In genomic region chr7:16099901-16100300, GRCm38 (mm10) we compare ENCODE assay signal across 10 mouse cellular contexts. TPM values are rescaled to one million over a fixed set of nuclear protein-coding genes. Genes with fewer than 3 reads are reported as not detected.
DNase-seq lines count a peak whose midpoint lies in the region; ATAC-seq and TF ChIP-seq lines count a peak whose summit lies in the region.
"Had no signal": no experiment of that assay in that cellular context is flagged by ENCODE, and none has a peak within 500 bp of the region (broad histone marks: within the 10 kb centered on the region; RNA-seq: fewer than 3 reads in every experiment).

No protein-coding gene starts in this region.

- TF ChIP-seq EP300 in heart, adult 2 months (IDR thresholded peaks at IDR 0.05; ENCODE audit: insufficient read depth, low read depth, low read length) = no peak
- TF ChIP-seq EP300 in liver, postnatal 0 days (IDR thresholded peaks at IDR 0.05; ENCODE audit: low read depth) = no peak

- peaks cover 4% of the 10 kb centered on the region; the same call in 1 of the 2 replicates for H3K36me3 ChIP-seq in heart, embryonic 11.5 days (ENCODE audit: control insufficient read depth, insufficient read depth, low read length)
- H3K36me3 ChIP-seq in heart, adult 2 months (ENCODE audit: control insufficient read depth, insufficient read depth, low read length) = no peaks in the 10 kb centered on the region
- H3K36me3 ChIP-seq in G1E (replicated peaks) = peaks cover 48% of the 10 kb centered on the region
- H3K36me3 ChIP-seq in forebrain, postnatal 0 days (ENCODE audit: insufficient read depth) = peaks cover 19% of the 10 kb centered on the region; the same call in 1 of the 2 replicates
- H3K36me3 ChIP-seq in liver, postnatal 0 days (replicated peaks; ENCODE audit: insufficient read depth, low read length) = peaks cover 33% of the 10 kb centered on the region

- TF ChIP-seq CTCF in heart, adult 2 months (IDR thresholded peaks at IDR 0.05) = no peak
- TF ChIP-seq CTCF in G1E (IDR thresholded peaks at IDR 0.05; ENCODE audit: low read depth, low read length) = no peak
- TF ChIP-seq CTCF in forebrain, postnatal 0 days (IDR thresholded peaks at IDR 0.05; ENCODE audit: low read depth) = no peak
- no peak for TF ChIP-seq CTCF in liver, postnatal 0 days (IDR thresholded peaks at IDR 0.05; ENCODE audit: low read depth)

- no peaks in the 10 kb centered on the region for H3K27me3 ChIP-seq in heart, embryonic 11.5 days (ENCODE audit: control insufficient read depth, insufficient read depth, low read length)
- H3K27me3 ChIP-seq in heart, adult 2 months (ENCODE audit: control insufficient read depth, insufficient read depth, low read length) = no peaks in the 10 kb centered on the region
- H3K27me3 ChIP-seq in G1E (ENCODE audit: insufficient read depth, low read length) = peaks cover 11% of the 10 kb centered on the region
- H3K27me3 ChIP-seq in forebrain, postnatal 0 days (ENCODE audit: insufficient read depth, low read length) = no peaks in the 10 kb centered on the region
- no peaks in the 10 kb centered on the region for H3K27me3 ChIP-seq in liver, postnatal 0 days (ENCODE audit: insufficient read depth, low read length)

- no peak for DNase-seq in heart, adult 2 months
- no peak for DNase-seq in G1E (ENCODE audit: low spot score)
- no peak for DNase-seq in forebrain, postnatal 0 days
- DNase-seq in liver, postnatal 0 days = peak; percentile 49
- DNase-seq in ovary, postnatal 36 days (ENCODE audit: low spot score) = no peak
- no peak for DNase-seq in adrenal gland, postnatal 25 days
- no peak for DNase-seq in lung, postnatal 10 days
- DNase-seq: cerebellum, adult 11-12 months had no signal

- peak overlapping the region; percentile 97 for H3K9ac ChIP-seq in heart, embryonic 11.5 days (ENCODE audit: low read depth, low read length)
- no peak overlapping the region for H3K9ac ChIP-seq in heart, adult 2 months (ENCODE audit: low read depth, low read length)
- H3K9ac ChIP-seq in forebrain, postnatal 0 days = 0 out of 2 replicates have a peak overlapping the region, but pooled peaks have one; percentile 87
- H3K9ac ChIP-seq in liver, postnatal 0 days (replicated peaks) = peak overlapping the region; percentile 97

- H3K27ac ChIP-seq in heart, embryonic 11.5 days (ENCODE audit: low read depth, low read length) = peak overlapping the region; percentile 87
- H3K27ac ChIP-seq in heart, adult 2 months = no peak overlapping the region
- no peak overlapping the region for H3K27ac ChIP-seq in forebrain, postnatal 0 days (ENCODE audit: low read depth, low read length)
- peak overlapping the region; percentile 98; the same call in 1 of the 2 replicates for H3K27ac ChIP-seq in liver, postnatal 0 days (ENCODE audit: low read depth)

- H3K4me3 ChIP-seq in heart, embryonic 11.5 days (ENCODE audit: low read depth, low read length) = peak overlapping the region; percentile 93
- no peak overlapping the region for H3K4me3 ChIP-seq in heart, adult 2 months
- H3K4me3 ChIP-seq in G1E (ENCODE audit: low read depth, low read length) = peak overlapping the region; percentile 87; the same call in 1 of the 2 replicates
- H3K4me3 ChIP-seq in forebrain, postnatal 0 days (ENCODE audit: low read depth, low read length) = 0 out of 2 replicates have a peak overlapping the region, but pooled peaks have one; percentile 76
- peak overlapping the region; percentile 90 for H3K4me3 ChIP-seq in liver, postnatal 0 days (ENCODE audit: low read depth, low read length)

- peaks cover 15% of the 10 kb centered on the region for H3K4me1 ChIP-seq in heart, embryonic 11.5 days (ENCODE audit: control insufficient read depth, insufficient read depth, low read length)
- peaks cover 13% of the 10 kb centered on the region for H3K4me1 ChIP-seq in heart, adult 2 months (ENCODE audit: control insufficient read depth, insufficient read depth, low read length)
- peaks cover 55% of the 10 kb centered on the region for H3K4me1 ChIP-seq in G1E (ENCODE audit: insufficient read depth, low read depth, low read length)
- peaks cover 14% of the 10 kb centered on the region for H3K4me1 ChIP-seq in forebrain, postnatal 0 days (ENCODE audit: insufficient read depth)
- peaks cover 26% of the 10 kb centered on the region for H3K4me1 ChIP-seq in liver, postnatal 0 days (ENCODE audit: insufficient read depth)

- H3K79me2 ChIP-seq in heart, adult 2 months (replicated peaks; ENCODE audit: control insufficient read depth, insufficient read depth, low read length) = peaks cover 8% of the 10 kb centered on the region

- no peak for ATAC-seq in heart, embryonic 11.5 days (replicated peaks; ENCODE audit: insufficient number of reproducible peaks, low FRiP score, low TSS enrichment)
- no peak for ATAC-seq in G1E (ENCODE audit: extremely low read depth, insufficient number of reproducible peaks, low FRiP score, poor library complexity, severe bottlenecking)
- no peak for ATAC-seq in forebrain, postnatal 0 days
- ATAC-seq in liver, postnatal 0 days = no peak

- 81% methylated on average over 4 of the region's 4 CpGs for WGBS in heart, embryonic 11.5 days (ENCODE audit: insufficient replicate concordance)
- 63% methylated on average over 4 of the region's 4 CpGs for WGBS in heart, adult 2 months
- 86% methylated on average over 4 of the region's 4 CpGs for WGBS in forebrain, postnatal 0 days
- 53% methylated on average over 4 of the region's 4 CpGs for WGBS in liver, postnatal 0 days (ENCODE audit: insufficient replicate concordance)

- intact Hi-C loops in heart, adult 2 months (cut with DNase I) = loop anchor here (2.0 to 5.0 kb wide), 3 partner anchors 47 to 178 kb away; partner anchors contain the start of gene Selenow

- no peaks in the 10 kb centered on the region for H3K9me3 ChIP-seq in heart, embryonic 11.5 days (replicated peaks; ENCODE audit: control insufficient read depth, low read length)
- no peaks in the 10 kb centered on the region for H3K9me3 ChIP-seq in G1E (replicated peaks)
- no peaks in the 10 kb centered on the region for H3K9me3 ChIP-seq in forebrain, postnatal 0 days (ENCODE audit: low read length)
- H3K9me3 ChIP-seq in liver, postnatal 0 days (ENCODE audit: low read length) = no peaks in the 10 kb centered on the region

- H3K4me2 ChIP-seq in heart, embryonic 11.5 days = peak overlapping the region; percentile 97
- H3K4me2 ChIP-seq in forebrain, postnatal 0 days (ENCODE audit: low read depth) = peak overlapping the region; percentile 76
- H3K4me2 ChIP-seq in liver, postnatal 0 days (ENCODE audit: low read depth, low read length) = peak overlapping the region; percentile 94

- no peak for TF ChIP-seq POLR2A in heart, adult 2 months (IDR thresholded peaks at IDR 0.05; ENCODE audit: insufficient read depth, low read depth, low read length)

RNA-seq across cellular contexts. Expression of gene Napa, which starts 1.6 kb away (rescaled TPM):
- 158 and 168 TPM in 2 replicates for polyA plus RNA-seq in heart, embryonic 11.5 days (2014; fragmentation: Nextera tagmentation; extraction: Ambion mirVana)
- total RNA-seq in heart, adult 2 months (2021) = 10 to 100 TPM; 74.0 to 95.3 TPM
- 147 and 165 TPM in 2 replicates for polyA plus RNA-seq in heart, adult 2 months (2012; rRNA removed)
- total RNA-seq in G1E (2014; fragmentation: Nextera tagmentation) (116 and 156 TPM in 2 replicates), G1E (2017) (73.6 and 86.9 TPM in 2 replicates)
- 137 and 159 TPM in 2 replicates for polyA plus RNA-seq in G1E (2012)
- 159 and 270 TPM in 2 replicates for total RNA-seq in forebrain, postnatal 0 days (2014; rRNA removed)
- 211 and 222 TPM in 2 replicates for polyA plus RNA-seq in forebrain, postnatal 0 days (2015; fragmentation: Nextera tagmentation; extraction: Ambion mirVana)
- 96.6 and 105 TPM in 2 replicates for polyA plus RNA-seq in liver, postnatal 0 days (2015; fragmentation: Nextera tagmentation; extraction: Ambion mirVana)
- total RNA-seq in adrenal gland, postnatal 25 days (2021) = 137 and 149 TPM in 2 replicates

RNA-seq across cellular contexts. Expression of gene Kptn, which starts 19.8 kb away (rescaled TPM):
- 26.4 and 29.5 TPM in 2 replicates for polyA plus RNA-seq in heart, embryonic 11.5 days (2014; fragmentation: Nextera tagmentation; extraction: Ambion mirVana)
- total RNA-seq in heart, adult 2 months (2021) = 10 to 100 TPM; 17.8 to 20.6 TPM
- polyA plus RNA-seq in heart, adult 2 months (2012; rRNA removed) = 38.3 and 45.2 TPM in 2 replicates
- total RNA-seq in G1E (2014; fragmentation: Nextera tagmentation) (8.8 and 12.6 TPM in 2 replicates), G1E (2017) (15.0 and 18.7 TPM in 2 replicates)
- 24.5 and 29.4 TPM in 2 replicates for polyA plus RNA-seq in G1E (2012)
- total RNA-seq in forebrain, postnatal 0 days (2014; rRNA removed) = 47.4 and 53.7 TPM in 2 replicates
- 27.4 and 37.2 TPM in 2 replicates for polyA plus RNA-seq in forebrain, postnatal 0 days (2015; fragmentation: Nextera tagmentation; extraction: Ambion mirVana)
- polyA plus RNA-seq in liver, postnatal 0 days (2015; fragmentation: Nextera tagmentation; extraction: Ambion mirVana) = 6.5 and 7.5 TPM in 2 replicates
- 20.4 and 26.7 TPM in 2 replicates for total RNA-seq in adrenal gland, postnatal 25 days (2021)

RNA-seq across cellular contexts. Expression of gene Slc8a2, which starts 29.7 kb away (rescaled TPM):
- 0.11 and 0.17 TPM in 2 replicates for polyA plus RNA-seq in heart, embryonic 11.5 days (2014; fragmentation: Nextera tagmentation; extraction: Ambion mirVana)
- total RNA-seq in heart, adult 2 months (2021) = under 1 TPM; 0.50 to 0.84 TPM
- polyA plus RNA-seq in heart, adult 2 months (2012; rRNA removed) = 0.61 and 0.96 TPM in 2 replicates
- total RNA-seq in G1E (2014; fragmentation: Nextera tagmentation) (0.15 and 0.23 TPM in 2 replicates), G1E (2017) (under 0.01 and 0.05 TPM in 2 replicates)
- polyA plus RNA-seq in G1E (2012) = 0.03 TPM in 1 of 2 replicates, not detected in the other
- total RNA-seq in forebrain, postnatal 0 days (2014; rRNA removed) = 52.4 and 55.8 TPM in 2 replicates
- 0.77 and 0.99 TPM in 2 replicates for polyA plus RNA-seq in forebrain, postnatal 0 days (2015; fragmentation: Nextera tagmentation; extraction: Ambion mirVana)
- not detected in 2 replicates for polyA plus RNA-seq in liver, postnatal 0 days (2015; fragmentation: Nextera tagmentation; extraction: Ambion mirVana)
- 2.8 and 3.3 TPM in 2 replicates for total RNA-seq in adrenal gland, postnatal 25 days (2021)
- total RNA-seq: liver, adult 2 months had no signal

RNA-seq across cellular contexts. Expression of gene Zfp541, which starts 38.3 kb away (rescaled TPM):
- polyA plus RNA-seq in heart, embryonic 11.5 days (2014; fragmentation: Nextera tagmentation; extraction: Ambion mirVana) = not detected in 2 replicates
- total RNA-seq in heart, adult 2 months (2021) = not detected
- polyA plus RNA-seq in heart, adult 2 months (2012; rRNA removed) = 0.02 and 0.03 TPM in 2 replicates
- not detected in 2 replicates for total RNA-seq in G1E (2014; fragmentation: Nextera tagmentation)
- total RNA-seq in G1E (2017) = under 0.01 TPM in 1 of 2 replicates, not detected in the other
- not detected in 2 replicates for polyA plus RNA-seq in G1E (2012)
- total RNA-seq in forebrain, postnatal 0 days (2014; rRNA removed) = 0.10 and 0.15 TPM in 2 replicates
- polyA plus RNA-seq in forebrain, postnatal 0 days (2015; fragmentation: Nextera tagmentation; extraction: Ambion mirVana) = 0.04 and 0.17 TPM in 2 replicates
- not detected in 2 replicates for polyA plus RNA-seq in liver, postnatal 0 days (2015; fragmentation: Nextera tagmentation; extraction: Ambion mirVana)
- total RNA-seq in adrenal gland, postnatal 25 days (2021) = 0.21 TPM in 1 of 2 replicates, not detected in the other
- total RNA-seq: liver, adult 2 months had no signal

RNA-seq across cellular contexts. Expression of gene Bicra, which starts 52.2 kb away (rescaled TPM):
- 4.9 and 5.7 TPM in 2 replicates for polyA plus RNA-seq in heart, embryonic 11.5 days (2014; fragmentation: Nextera tagmentation; extraction: Ambion mirVana)
- 1 to 10 TPM; 5.8 to 7.5 TPM for total RNA-seq in heart, adult 2 months (2021)
- polyA plus RNA-seq in heart, adult 2 months (2012; rRNA removed) = 5.9 and 8.4 TPM in 2 replicates
- total RNA-seq in G1E (2014; fragmentation: Nextera tagmentation) = 52.1 and 57.0 TPM in 2 replicates
- 1.0 and 1.1 TPM in 2 replicates for total RNA-seq in G1E (2017)
- 52.1 and 58.9 TPM in 2 replicates for polyA plus RNA-seq in G1E (2012)
- total RNA-seq in forebrain, postnatal 0 days (2014; rRNA removed) = 3.2 and 5.0 TPM in 2 replicates
- polyA plus RNA-seq in forebrain, postnatal 0 days (2015; fragmentation: Nextera tagmentation; extraction: Ambion mirVana) = 3.6 and 5.8 TPM in 2 replicates
- polyA plus RNA-seq in liver, postnatal 0 days (2015; fragmentation: Nextera tagmentation; extraction: Ambion mirVana) = 0.95 and 1.0 TPM in 2 replicates
- total RNA-seq in adrenal gland, postnatal 25 days (2021) = 14.0 and 22.5 TPM in 2 replicates

Comparison
In these comparisons a context has a peak if more than half of its experiments do, and no peak if none do; other contexts are left out.
1. H3K27ac ChIP-seq: peak in heart, embryonic 11.5 days (single experiment) and liver, postnatal 0 days (single experiment); none in heart, adult 2 months (single experiment) and forebrain, postnatal 0 days (single experiment).
2. Peak in every context shown above with its lines, with median percentiles within 50 percentile points of each other: H3K4me2 ChIP-seq.